Mouse (Mus musculus) spleen, adult 18-20 months (tissue): ENCODE data around the gene 4930447C04Rik.

Experiments
- DNase-seq, 2 experiments: peaks; one replicate each; pipeline ENCODE4 v3.0.0; 2022; ENCODE audit warnings: mixed read lengths in 2 of 2

4930447C04Rik gene

GRCm38 (mm10) chr12:72942171-72942570, 1.6 kb upstream of the 4930447C04Rik start:
- DNase-seq: no peak

DNA sequence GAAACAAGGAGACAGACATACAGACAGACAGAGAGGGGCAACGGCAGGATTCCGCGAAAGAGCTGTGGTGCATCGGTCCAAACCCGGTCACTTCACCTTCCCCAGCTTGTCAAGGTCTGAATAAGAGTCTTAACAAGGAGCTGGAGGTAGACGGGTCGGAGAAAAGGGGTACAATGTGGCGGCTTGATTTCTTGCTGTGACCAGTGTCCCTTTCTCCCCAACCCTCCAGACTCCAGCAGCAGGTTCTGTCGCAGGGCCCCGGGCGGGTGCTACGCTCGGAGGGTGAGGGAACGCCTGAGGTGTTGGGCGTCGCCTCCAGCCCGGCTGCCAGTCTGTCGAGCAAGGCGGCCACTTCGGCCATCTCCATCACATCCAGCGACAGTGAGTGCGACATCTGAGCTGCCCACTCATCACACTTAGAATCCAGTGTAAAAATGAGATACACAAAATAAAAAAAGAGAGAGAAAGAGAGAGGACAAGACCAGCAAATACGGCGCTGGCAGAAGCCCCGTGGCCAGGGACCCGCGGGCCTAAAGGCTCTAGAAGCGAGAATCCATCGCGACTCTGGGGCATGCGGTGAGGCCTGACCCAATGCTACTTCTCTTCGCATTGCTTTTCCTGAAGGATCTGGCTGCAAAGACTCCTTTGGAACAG, 951 bp upstream of the 4930447C04Rik start:
- no peak for DNase-seq

- DNase-seq: no peak
Measured at GRCm38 (mm10) chr12:72940822-72941397, 336 bp upstream of the 4930447C04Rik start.

GRCm38 (mm10) chr12:72939616-72940015, 958 bp downstream of the 4930447C04Rik start, which contains the start of gene Six6:
Gene Six6 (plus strand): TSS chr12:72939892.
- no peak for DNase-seq

- no peak for DNase-seq
Measured at GRCm38 (mm10) chr12:72938600-72939490, 1.7 kb downstream of the 4930447C04Rik start.

GRCm38 (mm10) chr12:72938176-72938575, 2.4 kb downstream of the 4930447C04Rik start:
- no peak for DNase-seq

DNA sequence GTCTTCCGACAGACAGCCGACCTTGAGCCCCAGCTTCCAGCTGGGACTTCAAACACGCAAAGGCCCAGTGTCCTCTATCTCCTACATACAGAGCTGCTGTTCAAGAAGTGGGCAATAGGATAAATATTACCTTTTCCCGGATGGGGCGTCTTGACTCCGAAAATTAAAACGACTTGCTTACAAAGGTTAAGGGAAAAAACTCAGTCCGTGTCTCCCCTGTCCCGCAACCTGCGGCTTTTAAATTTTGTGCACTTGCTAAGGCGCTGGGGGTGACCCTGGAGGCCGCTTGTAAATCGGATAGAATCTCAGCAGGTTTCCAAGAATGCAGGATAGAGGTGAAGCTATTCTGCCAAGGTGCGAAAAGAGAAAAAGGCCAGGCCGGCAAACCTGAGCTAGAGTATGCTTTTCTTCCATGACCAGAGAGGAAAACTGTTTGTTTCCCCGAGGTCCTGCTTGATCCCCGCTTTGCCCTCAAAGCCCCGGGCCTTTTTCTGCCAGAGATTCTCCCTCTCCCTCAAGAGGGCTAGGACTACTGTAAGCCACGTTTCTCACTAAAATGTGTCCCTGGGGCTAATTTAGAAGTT, 2.9 kb downstream of the 4930447C04Rik start:
- DNase-seq: no peak

DNA sequence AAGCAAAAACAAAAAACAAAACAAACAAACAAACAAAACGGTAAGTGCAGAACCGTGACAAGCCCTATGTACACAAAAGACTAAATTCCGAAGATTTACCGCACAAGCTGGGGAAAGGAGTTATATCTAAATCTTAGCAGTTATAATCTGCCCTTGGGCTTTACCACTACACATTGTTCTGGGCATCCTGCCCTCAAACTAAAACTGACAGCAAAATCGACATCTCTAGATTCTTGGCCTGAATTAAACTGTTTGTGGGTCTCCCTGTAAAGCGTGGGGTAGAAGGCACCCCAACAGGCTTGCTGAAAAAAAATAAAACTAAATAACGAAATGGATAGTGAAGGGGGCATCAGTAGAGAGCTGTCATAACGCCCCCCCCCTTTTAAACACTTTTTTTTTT, 3.8 kb downstream of the 4930447C04Rik start:
- DNase-seq: no peak

DNA sequence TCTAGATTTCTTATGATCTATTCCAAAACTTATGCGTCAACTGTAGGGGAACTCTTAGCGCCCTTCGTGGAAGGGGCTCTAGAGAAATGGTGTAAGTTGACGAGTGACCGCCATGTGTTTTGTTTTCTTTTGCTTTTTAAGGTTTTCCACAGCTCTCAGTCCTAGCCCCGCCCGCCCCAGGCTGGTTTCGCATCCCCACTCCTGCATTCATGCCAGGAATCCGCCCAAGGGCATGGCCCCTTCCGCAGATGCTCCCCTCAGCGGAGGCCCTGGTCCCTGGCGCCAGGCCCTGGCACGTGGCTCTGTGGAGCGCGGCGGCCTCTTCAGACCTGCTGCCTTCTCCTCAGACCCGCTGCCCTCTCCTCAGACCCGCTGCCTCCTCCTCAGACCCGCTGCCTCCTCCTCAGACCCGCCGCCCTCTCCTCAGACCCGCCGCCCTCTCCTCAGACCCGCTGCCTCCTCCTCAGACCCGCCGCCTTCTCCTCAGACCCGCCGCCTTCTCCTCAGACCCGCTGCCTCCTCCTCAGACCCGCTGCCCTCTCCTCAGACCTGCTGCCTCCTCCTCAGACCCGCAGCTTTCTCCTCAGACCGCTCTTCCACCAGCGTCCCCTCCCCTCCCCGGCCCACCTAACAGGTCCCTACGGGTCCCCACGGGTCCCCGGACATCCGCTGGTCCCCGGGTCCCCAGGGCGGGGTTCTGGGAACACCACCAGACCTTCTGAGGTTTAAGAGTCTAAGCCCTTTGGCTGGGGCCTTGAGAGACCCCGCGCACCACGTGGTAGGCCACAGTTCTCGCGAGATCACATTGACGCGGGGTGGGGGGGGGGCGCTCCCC, 23.2 kb downstream of the 4930447C04Rik start:
- no peak for DNase-seq

GRCm38 (mm10) chr12:72854377-72855032, 86.1 kb downstream of the 4930447C04Rik start:
- DNase-seq: no peak

DNA sequence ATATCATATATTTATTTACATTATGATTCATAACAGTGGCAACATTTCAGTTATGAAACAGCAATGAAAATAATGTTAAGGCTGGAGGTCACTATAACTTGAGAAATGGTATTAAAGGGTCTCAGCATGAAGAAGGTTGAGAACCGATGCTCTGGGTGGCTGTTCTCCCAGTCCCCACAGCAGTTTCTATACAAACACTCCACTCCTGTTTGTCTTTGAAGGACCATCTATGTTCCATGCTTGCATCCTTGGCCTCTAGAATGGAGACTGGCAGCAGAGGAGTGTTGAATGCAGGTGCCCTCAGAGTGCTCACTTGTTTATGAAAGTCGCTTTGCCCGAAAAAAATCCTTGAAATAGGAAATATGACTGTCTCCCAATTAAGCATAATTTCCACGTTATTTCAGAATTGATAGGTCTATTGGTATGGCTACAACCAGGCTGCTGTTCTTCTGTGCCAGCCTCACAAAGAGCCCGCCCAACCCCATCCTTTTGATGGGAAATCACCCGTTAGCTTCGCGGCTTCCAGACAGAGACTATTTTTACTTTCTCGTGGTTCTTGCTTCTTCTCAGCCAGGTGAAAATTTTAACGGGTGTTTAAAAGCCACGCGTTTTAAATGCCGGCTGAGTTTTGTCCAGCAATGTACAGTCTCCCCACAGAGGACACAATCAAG, 87.0 kb downstream of the 4930447C04Rik start:
- DNase-seq: no peak

- DNase-seq: no peak
Measured at GRCm38 (mm10) chr12:72852264-72852663, 88.3 kb downstream of the 4930447C04Rik start.

DNA sequence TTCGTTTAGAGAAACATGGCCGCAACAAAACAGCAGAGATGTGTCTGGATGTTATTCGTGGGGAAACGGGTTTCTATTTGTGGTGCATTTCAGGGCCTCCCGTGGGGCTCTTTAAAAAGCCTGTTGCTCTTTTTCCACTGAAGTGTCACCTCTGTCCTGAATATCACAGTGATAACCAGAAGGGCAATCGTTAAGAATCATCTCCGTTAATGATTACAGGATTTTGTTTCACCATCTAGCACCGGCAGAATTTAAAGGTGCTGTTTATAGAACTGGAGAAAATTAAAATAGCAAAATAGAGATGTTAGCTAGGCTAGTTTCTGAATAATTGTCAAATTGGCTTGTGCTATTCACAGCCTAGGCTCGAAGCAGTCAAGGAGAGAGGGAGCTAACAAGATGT, 90.4 kb downstream of the 4930447C04Rik start:
- no peak for DNase-seq

DNA sequence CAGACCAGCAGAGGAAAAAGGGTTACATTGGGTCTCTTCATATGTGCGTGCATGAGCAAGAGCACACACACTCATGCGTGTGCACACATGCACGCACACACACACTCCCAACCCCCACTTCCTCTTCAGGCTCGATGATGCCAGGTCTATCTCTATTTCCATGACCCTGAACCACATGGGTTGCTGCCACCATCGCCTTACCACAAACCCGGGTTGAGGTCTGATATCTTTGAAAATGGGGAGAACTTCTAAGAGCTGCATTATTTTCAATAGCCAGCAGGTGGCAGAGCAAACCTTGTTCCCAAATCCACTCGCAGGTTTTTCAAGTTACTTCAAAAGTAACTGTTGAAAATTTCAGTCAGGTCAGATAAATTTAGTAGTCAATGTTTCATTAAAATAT, 92.8 kb downstream of the 4930447C04Rik start:
- DNase-seq: peak in 1 of 2 experiments; percentile 34

DNA sequence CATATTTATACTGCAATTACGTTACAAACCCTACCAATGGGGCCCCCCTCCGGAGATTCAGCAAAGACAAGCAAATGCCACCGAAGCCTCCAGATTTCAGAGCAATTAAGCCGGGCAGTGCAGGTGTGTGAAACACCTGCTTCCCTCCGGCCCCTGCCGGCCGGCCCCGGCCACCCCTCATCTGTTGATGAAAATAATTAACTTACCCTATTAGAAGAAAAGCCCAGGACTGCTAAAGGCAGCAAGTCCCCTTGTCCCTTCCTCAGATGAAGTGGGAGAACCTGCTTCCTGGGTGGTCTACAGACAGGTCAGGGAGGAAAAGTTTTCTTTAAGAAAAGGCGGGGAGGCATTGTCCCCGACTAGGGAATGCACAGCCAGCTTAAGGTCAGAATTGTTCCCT, 94.6 kb downstream of the 4930447C04Rik start:
- no peak for DNase-seq

DNA sequence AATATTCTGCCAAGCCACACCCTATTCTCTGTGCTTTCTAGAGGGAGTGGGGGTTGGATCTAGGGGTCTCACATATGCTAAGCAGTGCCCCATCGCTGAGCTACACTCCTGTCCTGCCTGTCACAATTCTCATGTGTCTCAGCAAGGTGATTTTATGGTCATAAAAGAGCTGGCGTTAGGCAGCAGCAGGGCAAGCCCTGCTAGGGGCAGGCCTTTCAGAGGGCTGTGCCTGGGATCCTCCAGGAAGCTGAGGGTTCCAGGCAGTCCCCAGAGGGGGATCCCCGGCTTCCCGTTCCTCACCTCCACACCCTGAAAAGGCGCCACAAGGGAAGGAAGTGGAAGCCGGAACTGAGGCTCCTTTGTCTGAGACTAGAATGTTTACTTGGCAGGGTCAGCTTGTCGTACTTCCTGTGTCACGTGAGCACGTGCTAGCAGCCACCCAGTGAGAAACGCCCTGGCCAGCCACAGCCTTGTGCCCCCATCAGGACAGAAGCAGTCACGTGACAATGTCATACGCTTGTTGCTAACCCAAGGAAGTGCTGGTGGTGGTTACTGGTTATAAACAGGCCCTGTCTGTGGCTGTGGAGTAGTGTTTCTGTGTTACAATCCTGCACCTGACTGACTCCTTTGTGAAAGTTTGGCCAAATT, 96.5 kb downstream of the 4930447C04Rik start:
- DNase-seq: peak; percentile 56 to 74

GRCm38 (mm10) chr12:72843555-72843954, 97.0 kb downstream of the 4930447C04Rik start:
- DNase-seq: no peak

- DNase-seq: no peak
Measured at GRCm38 (mm10) chr12:72843135-72843534, 97.4 kb downstream of the 4930447C04Rik start.

DNA sequence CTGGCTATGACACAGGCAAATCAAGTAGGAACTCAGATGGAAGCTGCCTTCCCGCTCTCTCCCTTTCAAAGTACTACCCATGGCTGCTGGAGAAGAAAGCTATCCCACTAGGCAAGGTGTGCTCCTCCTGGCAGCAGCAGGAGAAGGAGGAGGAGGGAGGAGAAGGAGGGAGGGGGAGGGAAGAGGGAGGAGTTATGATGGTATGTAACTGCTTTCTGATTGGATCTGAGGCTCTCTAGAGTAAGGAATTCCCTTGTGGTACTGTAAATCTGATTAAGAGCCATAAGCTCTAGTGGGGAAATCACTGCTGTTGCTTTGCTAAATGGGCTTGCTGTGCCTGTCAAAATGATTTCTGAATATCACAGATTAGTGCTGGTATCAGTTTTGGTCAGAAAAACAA, 99.1 kb downstream of the 4930447C04Rik start:
- DNase-seq: no peak

DNA sequence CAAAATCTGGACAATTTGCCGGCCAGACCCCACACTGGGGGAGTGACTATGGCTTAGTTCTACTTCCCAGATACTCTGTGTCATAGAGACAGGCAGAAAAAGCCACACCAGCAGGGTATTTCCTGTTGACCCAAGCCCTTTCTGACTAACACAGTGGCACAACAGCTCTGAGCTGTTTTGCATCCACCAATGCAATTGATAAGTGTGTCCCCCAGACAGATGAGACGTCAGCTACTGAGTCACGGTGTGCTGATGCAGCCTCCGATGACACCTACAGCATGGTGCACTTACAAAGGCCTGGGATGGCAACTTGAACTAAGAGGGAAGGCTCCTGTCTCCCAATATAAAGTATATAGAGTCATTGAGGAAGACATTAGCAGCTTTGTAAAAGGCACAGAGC, 103.3 kb downstream of the 4930447C04Rik start:
- DNase-seq: no peak
